Mouse (Mus musculus) kidney, adult 2 months (tissue): ENCODE data around the gene Hddc3. TPM values are rescaled to one million over a fixed set of nuclear protein-coding genes. Genes with fewer than 3 reads are reported as not detected.
"Not testable (repeated sequence)": the region's sequence is repeated elsewhere in the genome, so short reads cannot be mapped to it uniquely, and the experiment has no call there.

ENCODE experiments used
- DNase-seq: peaks from one replicate; pipeline ENCODE4 v3.0.0; 2021
- H3K27ac ChIP-seq: fragments of 200-500 bp; 2 replicates; pipeline ENCODE4 v1.5.1; 2012; ENCODE audit warnings: low read depth, low read length, control low read depth, inconsistent platforms; ENCODE audit not compliant: insufficient read depth
- H3K27me3 ChIP-seq: fragments of 200-500 bp; replicated peaks from 2 replicates; pipeline ENCODE4 v1.6.1; 2012; ENCODE audit warnings: mild to moderate bottlenecking, moderate library complexity, low read length, inconsistent platforms; ENCODE audit not compliant: control insufficient read depth, insufficient read depth
- H3K36me3 ChIP-seq: fragments of 200-500 bp; 2 replicates; pipeline ENCODE4 v1.6.1; 2012; ENCODE audit warnings: mild to moderate bottlenecking, moderate library complexity, low read length, inconsistent platforms; ENCODE audit not compliant: control insufficient read depth, insufficient read depth
- H3K4me1 ChIP-seq: fragments of 200-500 bp; 2 replicates; pipeline ENCODE4 v1.6.1; 2011; ENCODE audit warnings: low read length; ENCODE audit not compliant: control insufficient read depth, insufficient read depth
- H3K4me3 ChIP-seq: fragments of 200-500 bp; 2 replicates; pipeline ENCODE4 v1.5.1; 2011; ENCODE audit warnings: mild to moderate bottlenecking, low read depth, low read length, control low read depth; ENCODE audit not compliant: insufficient read depth
- CTCF ChIP-seq: fragments of 200-500 bp; conservative IDR thresholded peaks from 2 replicates; pipeline ENCODE4 v1.5.1; 2011; ENCODE audit warnings: low read depth, mild to moderate bottlenecking, control low read depth, low read length, moderate library complexity, mixed read lengths; ENCODE audit not compliant: insufficient read depth, insufficient read length
- POLR2A ChIP-seq: fragments of 200-500 bp; IDR thresholded peaks from one replicate; pipeline ENCODE4 v1.6.1; 2011; ENCODE audit warnings: low read depth, low read length, control low read depth
- WGBS: fragments of 180-500 bp; shearing (Covaris S2); methylation state at CpG from one replicate; pipeline ENCODE4 v1.1.7; 2018; 5-methylcytosine and 5-hydroxymethylcytosine counted together
- polyA plus RNA-seq: library from polyadenylated mRNA; depleted of rRNA; stranded (reverse); fragments of >200 nt; gene quantifications from 2 replicates; pipeline ENCODE4 v1.2.3, GENCODE M21; 2012

Gene Hddc3
- polyA plus RNA-seq, 1 experiment = 86.4 TPM

GRCm38 (mm10) chr7:80323336-80323735 is 19.6 kb upstream of the Hddc3 start:
- TF ChIP-seq CTCF = no peak
- no peak for TF ChIP-seq POLR2A
- H3K4me1 ChIP-seq = peaks cover 4% of the 10 kb centered on the region
- H3K27me3 ChIP-seq = no peaks in the 10 kb centered on the region
- DNase-seq = no peak
- no peak overlapping the region; the same call in 1 of the 2 replicates for H3K4me3 ChIP-seq
- H3K27ac ChIP-seq = no peak overlapping the region
- 22% methylated on average over 8 of the region's 8 CpGs for WGBS
- H3K36me3 ChIP-seq = 0 out of 2 replicates have a peak, but pooled peaks cover 1% of the 10 kb centered on the region

- WGBS = 1% methylated on average over 38 of the region's 38 CpGs
- peak within 1 kb of the TSS; percentile 61 for H3K4me3 ChIP-seq
- DNase-seq = peak; percentile 98
- TF ChIP-seq CTCF (no peak), POLR2A (peak; percentile 64)
- H3K36me3 ChIP-seq = 0 out of 2 replicates have a peak, but pooled peaks cover 1% of the 10 kb centered on the region
- H3K27ac ChIP-seq = peak within 1 kb of the TSS; percentile 82
- H3K4me1 ChIP-seq = peaks cover 4% of the 10 kb centered on the region
- no peaks in the 10 kb centered on the region for H3K27me3 ChIP-seq
Observed at GRCm38 (mm10) chr7:80324043-80324815, 18.7 kb upstream of the Hddc3 start, which contains the start of gene Rccd1. Gene Rccd1, minus strand, starts transcription at chr7:80324454.

GRCm38 (mm10) chr7:80324816-80325119 is 18.1 kb upstream of the Hddc3 start:
- 35% methylated on average over 5 of the region's 5 CpGs for WGBS
- not testable (repeated sequence) for H3K4me1 ChIP-seq, H3K36me3 ChIP-seq, H3K27me3 ChIP-seq, H3K4me3 ChIP-seq, DNase-seq, H3K27ac ChIP-seq

GRCm38 (mm10) chr7:80325292-80325868 is 17.5 kb upstream of the Hddc3 start:
- Histone ChIP-seq H3K4me3 (no peak overlapping the region), H3K36me3 (0 out of 2 replicates have a peak, but pooled peaks cover 1% of the 10 kb centered on the region), H3K27ac (no peak overlapping the region), H3K4me1 (peaks cover 4% of the 10 kb centered on the region), H3K27me3 (no peaks in the 10 kb centered on the region)
- no peak for TF ChIP-seq POLR2A
- no peak for TF ChIP-seq CTCF
- WGBS = 92% methylated on average over 16 of the region's 16 CpGs
- DNase-seq = no peak

GRCm38 (mm10) chr7:80326076-80326475 is 16.8 kb upstream of the Hddc3 start:
- TF ChIP-seq POLR2A (no peak), CTCF (no peak)
- 0 out of 2 replicates have a peak, but pooled peaks cover 1% of the 10 kb centered on the region for H3K36me3 ChIP-seq
- H3K4me1 ChIP-seq = peaks cover 4% of the 10 kb centered on the region
- DNase-seq = no peak
- 98% methylated on average over 19 of the region's 19 CpGs for WGBS
- no peaks in the 10 kb centered on the region for H3K27me3 ChIP-seq
- H3K4me3 ChIP-seq = no peak overlapping the region
- H3K27ac ChIP-seq = no peak overlapping the region

GRCm38 (mm10) chr7:80330278-80330677 is 12.6 kb upstream of the Hddc3 start:
- no peak for DNase-seq
- Histone ChIP-seq H3K27ac (no peak overlapping the region), H3K36me3 (peaks cover 3% of the 10 kb centered on the region; the same call in 1 of the 2 replicates), H3K4me1 (no peaks in the 10 kb centered on the region), H3K27me3 (no peaks in the 10 kb centered on the region), H3K4me3 (no peak overlapping the region)
- 84% methylated on average over 8 of the region's 8 CpGs for WGBS
- TF ChIP-seq CTCF (no peak), POLR2A (no peak)

GRCm38 (mm10) chr7:80331433-80331832 is 11.5 kb upstream of the Hddc3 start:
- H3K4me3 ChIP-seq = no peak overlapping the region
- DNase-seq = no peak
- 89% methylated on average over 19 of the region's 19 CpGs for WGBS
- peaks cover 3% of the 10 kb centered on the region; the same call in 1 of the 2 replicates for H3K36me3 ChIP-seq
- no peak overlapping the region for H3K27ac ChIP-seq
- no peaks in the 10 kb centered on the region for H3K4me1 ChIP-seq
- TF ChIP-seq POLR2A (no peak), CTCF (no peak)
- H3K27me3 ChIP-seq = no peaks in the 10 kb centered on the region
